8 mouse cellular contexts compared by ENCODE assay signal in the genomic region with DNA sequence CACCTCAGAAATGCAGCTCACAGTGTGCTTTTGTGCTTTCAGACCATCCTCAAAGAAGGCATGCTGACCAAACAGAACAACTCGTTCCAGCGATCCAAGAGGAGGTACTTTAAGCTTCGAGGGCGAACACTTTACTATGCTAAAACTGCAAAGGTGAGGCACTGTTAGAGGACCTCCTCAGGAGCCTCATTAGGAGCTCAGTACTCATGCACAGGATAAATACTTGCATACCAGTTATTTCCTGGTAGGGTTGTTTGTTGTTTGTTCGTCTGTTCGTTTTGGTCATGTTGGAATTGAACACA. TPM values are rescaled to one million over a fixed set of nuclear protein-coding genes. Genes with fewer than 3 reads are reported as not detected.
A peak's percentile ranks its signal among the peaks of the same experiment; 100 is the strongest.
DNase-seq lines count a peak whose midpoint lies in the region; ATAC-seq and TF ChIP-seq lines count a peak whose summit lies in the region.

No protein-coding gene starts in this region.

- TF ChIP-seq POLR2A in lung, adult 2 months (IDR thresholded peaks at IDR 0.05; ENCODE audit: borderline replicate concordance, extremely low read depth, low read depth, low read length) = no peak

- no peak overlapping the region for H3K4me3 ChIP-seq in heart, embryonic 16.5 days (ENCODE audit: low read length)
- no peak overlapping the region for H3K4me3 ChIP-seq in lung, adult 2 months (replicated peaks; ENCODE audit: extremely low read depth, low read depth, low read length)
- H3K4me3 ChIP-seq in limb, embryonic 15.5 days = no peak overlapping the region
- H3K4me3 ChIP-seq in stomach, embryonic 14.5 days (ENCODE audit: low read depth, low read length) = no peak overlapping the region

- no peak overlapping the region; the same call in 1 of the 2 replicates for H3K9ac ChIP-seq in heart, embryonic 16.5 days (ENCODE audit: low read length)
- no peak overlapping the region for H3K9ac ChIP-seq in limb, embryonic 15.5 days
- H3K9ac ChIP-seq in stomach, embryonic 14.5 days (replicated peaks; ENCODE audit: low read depth, low read length) = no peak overlapping the region

- WGBS in heart, embryonic 16.5 days = 76% methylated on average over 6 of the region's 6 CpGs
- 52% methylated on average over 6 of the region's 6 CpGs for WGBS in lung, adult 2 months
- WGBS in limb, embryonic 15.5 days = 80% methylated on average over 6 of the region's 6 CpGs
- 91% methylated on average over 6 of the region's 6 CpGs for WGBS in stomach, embryonic 14.5 days

- DNase-seq in heart, adult 9 months (ENCODE audit: low spot score in 2 of 2) = no peak
- DNase-seq in lung, adult 18-20 months = peak; percentile 71 to 81
- DNase-seq in lung, adult 2 months = no peak
- DNase-seq in thymus, postnatal 0 days (ENCODE audit: low spot score) = no peak
- DNase-seq in adrenal gland, adult 18-20 months (ENCODE audit: low spot score in 2 of 2) = no peak

- H3K27me3 ChIP-seq in heart, embryonic 16.5 days (ENCODE audit: control insufficient read depth, insufficient read depth, low read length) = no peaks in the 10 kb centered on the region
- no peaks in the 10 kb centered on the region for H3K27me3 ChIP-seq in limb, embryonic 15.5 days
- no peaks in the 10 kb centered on the region for H3K27me3 ChIP-seq in stomach, embryonic 14.5 days (ENCODE audit: control insufficient read depth, insufficient read depth, low read length)

- H3K4me1 ChIP-seq in heart, embryonic 16.5 days (ENCODE audit: control insufficient read depth, insufficient read depth, low read length) = peaks cover 58% of the 10 kb centered on the region
- H3K4me1 ChIP-seq in lung, adult 2 months (ENCODE audit: control insufficient read depth, insufficient read depth, low read length) = peaks cover 30% of the 10 kb centered on the region
- peaks cover 33% of the 10 kb centered on the region for H3K4me1 ChIP-seq in limb, embryonic 15.5 days
- peaks cover 20% of the 10 kb centered on the region for H3K4me1 ChIP-seq in stomach, embryonic 14.5 days (ENCODE audit: control insufficient read depth, insufficient read depth, low read length)

- H3K9me3 ChIP-seq in heart, embryonic 16.5 days (replicated peaks; ENCODE audit: control insufficient read depth, low read length) = no peaks in the 10 kb centered on the region
- H3K9me3 ChIP-seq in limb, embryonic 15.5 days = no peaks in the 10 kb centered on the region
- H3K9me3 ChIP-seq in stomach, embryonic 14.5 days (ENCODE audit: control insufficient read depth, low read depth, low read length) = no peaks in the 10 kb centered on the region

- H3K36me3 ChIP-seq in heart, embryonic 16.5 days (ENCODE audit: control insufficient read depth, insufficient read depth) = peaks cover 9% of the 10 kb centered on the region; the same call in 1 of the 2 replicates
- H3K36me3 ChIP-seq in limb, embryonic 15.5 days = peaks cover 10% of the 10 kb centered on the region; the same call in 1 of the 2 replicates
- H3K36me3 ChIP-seq in stomach, embryonic 14.5 days (ENCODE audit: control insufficient read depth, insufficient read depth, low read length) = peaks cover 6% of the 10 kb centered on the region; the same call in 1 of the 2 replicates

- ATAC-seq in heart, embryonic 16.5 days (replicated peaks; ENCODE audit: extremely low read depth, insufficient read depth, low FRiP score) = no peak
- ATAC-seq in limb, embryonic 15.5 days (ENCODE audit: insufficient number of reproducible peaks, low FRiP score, low TSS enrichment, low read depth) = no peak
- no peak for ATAC-seq in stomach, embryonic 14.5 days (ENCODE audit: insufficient number of reproducible peaks, insufficient read depth, low FRiP score, low read depth)

- H3K4me2 ChIP-seq in heart, embryonic 16.5 days (ENCODE audit: low read depth, low read length) = no peak overlapping the region
- H3K4me2 ChIP-seq in limb, embryonic 15.5 days = no peak overlapping the region
- H3K4me2 ChIP-seq in stomach, embryonic 14.5 days (replicated peaks; ENCODE audit: low read depth, low read length) = no peak overlapping the region

- peak overlapping the region; percentile 93 for H3K27ac ChIP-seq in heart, embryonic 16.5 days (ENCODE audit: low read length)
- H3K27ac ChIP-seq in limb, embryonic 15.5 days = peak overlapping the region; percentile 75
- H3K27ac ChIP-seq in stomach, embryonic 14.5 days (ENCODE audit: low read length) = peak overlapping the region; percentile 71; the same call in 1 of the 2 replicates

- TF ChIP-seq CTCF in lung, adult 2 months (IDR thresholded peaks at IDR 0.05; ENCODE audit: insufficient read depth, low read length) = no peak

RNA-seq across cellular contexts. Expression of a gene that starts 27.2 kb away (rescaled TPM):
- polyA plus RNA-seq in heart, embryonic 16.5 days (2015; fragmentation: Nextera tagmentation; extraction: Ambion mirVana) = 22.6 and 25.0 TPM in 2 replicates
- polyA plus RNA-seq in lung, adult 2 months (2012; rRNA removed) = 28.5 and 36.9 TPM in 2 replicates
- polyA plus RNA-seq in limb, embryonic 15.5 days (2015; fragmentation: Nextera tagmentation; extraction: Ambion mirVana) = 24.4 and 25.2 TPM in 2 replicates
- 31.0 and 35.1 TPM in 2 replicates for polyA plus RNA-seq in stomach, embryonic 14.5 days (2014; fragmentation: Nextera tagmentation; extraction: Ambion mirVana)
- polyA plus RNA-seq in thymus, postnatal 0 days (2015; fragmentation: Nextera tagmentation; extraction: Ambion mirVana) = 73.7 and 80.7 TPM in 2 replicates
- 10 to 100 TPM; 54.6 to 74.6 TPM for total RNA-seq in adrenal gland, adult 18-20 months (2021)

Comparison
In these comparisons a context has a peak if more than half of its experiments do, and no peak if none do; other contexts are left out.
1. DNase-seq: peak in lung, adult 18-20 months (2 of 2); none in heart, adult 9 months (0 of 2), lung, adult 2 months (single experiment), thymus, postnatal 0 days (single experiment) and adrenal gland, adult 18-20 months (0 of 2).
2. Peak in every context shown above with its lines, with median percentiles within 50 percentile points of each other: H3K27ac ChIP-seq.